Mouse (Mus musculus) neural tube, embryonic 15.5 days (tissue): ENCODE measurements around the gene Kif16b. TPM values are rescaled to one million over a fixed set of nuclear protein-coding genes. Genes with fewer than 3 reads are reported as not detected.

Experiments used
- ATAC-seq: fragments of 200-750 bp; cut with Nextera tagmentation; 2 replicates; pipeline ENCODE4 v1.8.0; 2017; ENCODE audit warnings: mild to moderate bottlenecking, moderate TSS enrichment, moderate library complexity; ENCODE audit not compliant: low FRiP score
- H3K27ac ChIP-seq: fragments of 300-500 bp; sonication (generic); replicated peaks from 2 replicates; pipeline ENCODE4 v1.5.1; 2015; ENCODE audit warnings: mild to moderate bottlenecking, inconsistent platforms
- H3K27me3 ChIP-seq: fragments of 300-500 bp; sonication (generic); replicated peaks from 2 replicates; pipeline ENCODE4 v1.6.1; 2015; ENCODE audit warnings: inconsistent platforms
- H3K36me3 ChIP-seq: fragments of 300-500 bp; sonication (generic); 2 replicates; pipeline ENCODE4 v1.6.1; 2015; ENCODE audit warnings: inconsistent platforms
- H3K4me1 ChIP-seq: fragments of 300-500 bp; sonication (generic); 2 replicates; pipeline ENCODE4 v1.6.1; 2015; ENCODE audit warnings: inconsistent platforms
- H3K4me2 ChIP-seq: fragments of 300-500 bp; sonication (generic); 2 replicates; pipeline ENCODE4 v1.6.1; 2015; ENCODE audit warnings: inconsistent platforms, mild to moderate bottlenecking, moderate library complexity
- H3K4me3 ChIP-seq: fragments of 300-500 bp; sonication (generic); replicated peaks from 2 replicates; pipeline ENCODE4 v1.5.1; 2015; ENCODE audit warnings: mild to moderate bottlenecking, inconsistent platforms
- H3K9ac ChIP-seq: fragments of 300-500 bp; sonication (generic); replicated peaks from 2 replicates; pipeline ENCODE4 v1.6.1; 2015; ENCODE audit warnings: mild to moderate bottlenecking, inconsistent platforms
- H3K9me3 ChIP-seq: fragments of 300-500 bp; sonication (generic); replicated peaks from 2 replicates; pipeline ENCODE4 v1.6.1; 2016; ENCODE audit warnings: inconsistent platforms
- WGBS: fragments of 180-500 bp; shearing (Covaris S2); methylation state at CpG from one replicate; pipeline ENCODE4 v1.1.7; 2015; ENCODE audit warnings: mixed read lengths; 5-methylcytosine and 5-hydroxymethylcytosine counted together
- polyA plus RNA-seq: library from polyadenylated mRNA; unstranded; fragments of >200 nt; fragmentation: Nextera tagmentation; extraction: Ambion mirVana; gene quantifications from 2 replicates; pipeline ENCODE4 v1.2.1, GENCODE M21; 2015

Kif16b gene
- polyA plus RNA-seq, 1 experiment from 2014 or later = 3.1 TPM

DNA sequence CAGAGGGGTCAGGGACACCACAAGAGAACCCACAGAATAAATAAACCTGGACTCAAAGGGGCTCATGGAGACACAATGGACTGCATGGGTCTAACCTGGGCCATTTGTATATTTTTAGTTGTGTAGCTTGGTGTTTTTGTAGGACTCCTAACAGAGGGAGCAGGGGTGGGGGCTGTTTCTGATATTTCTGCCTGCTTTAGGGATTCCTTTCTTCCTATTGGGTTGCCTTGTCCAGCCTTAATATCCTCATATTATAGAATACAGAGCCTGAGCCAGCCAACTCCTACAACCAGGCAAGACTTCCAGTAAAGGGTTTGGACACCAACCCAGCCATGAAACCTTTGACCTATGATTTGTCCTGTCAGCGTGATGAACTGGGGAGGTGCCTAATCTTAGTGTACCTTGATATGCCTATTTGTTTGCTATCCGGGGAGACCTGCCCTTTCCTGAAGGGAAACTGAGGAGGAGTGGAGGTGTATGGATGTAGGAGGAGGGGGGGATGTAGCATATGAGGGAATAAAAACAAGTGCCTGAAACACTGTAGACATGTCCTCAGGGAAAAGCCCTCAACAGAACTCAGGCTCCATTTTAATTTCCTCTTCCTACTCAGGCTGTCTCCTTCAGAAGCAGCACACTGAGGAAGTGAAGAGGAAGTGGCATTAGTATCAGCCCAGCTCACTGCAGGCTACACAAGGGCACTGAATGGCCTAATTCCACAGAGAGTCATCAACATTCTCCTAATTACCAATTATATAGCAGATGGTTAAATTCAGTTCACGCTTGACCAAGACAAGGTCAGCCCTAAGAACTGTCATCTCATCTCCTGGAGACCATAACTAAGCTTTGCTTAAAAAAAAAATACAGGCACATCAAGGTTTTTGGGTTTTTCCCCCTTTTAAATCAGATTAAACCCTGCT is 207.1 kb downstream of the Kif16b start:
- H3K9ac ChIP-seq = no peak overlapping the region
- no peak overlapping the region for H3K27ac ChIP-seq
- no peaks in the 10 kb centered on the region for H3K9me3 ChIP-seq
- H3K36me3 ChIP-seq = no peaks in the 10 kb centered on the region
- no peak overlapping the region for H3K4me2 ChIP-seq
- WGBS = 71% methylated on average over 3 of the region's 3 CpGs
- ATAC-seq = no peak
- H3K4me1 ChIP-seq = no peaks in the 10 kb centered on the region
- no peaks in the 10 kb centered on the region for H3K27me3 ChIP-seq
- H3K4me3 ChIP-seq = no peak overlapping the region

DNA sequence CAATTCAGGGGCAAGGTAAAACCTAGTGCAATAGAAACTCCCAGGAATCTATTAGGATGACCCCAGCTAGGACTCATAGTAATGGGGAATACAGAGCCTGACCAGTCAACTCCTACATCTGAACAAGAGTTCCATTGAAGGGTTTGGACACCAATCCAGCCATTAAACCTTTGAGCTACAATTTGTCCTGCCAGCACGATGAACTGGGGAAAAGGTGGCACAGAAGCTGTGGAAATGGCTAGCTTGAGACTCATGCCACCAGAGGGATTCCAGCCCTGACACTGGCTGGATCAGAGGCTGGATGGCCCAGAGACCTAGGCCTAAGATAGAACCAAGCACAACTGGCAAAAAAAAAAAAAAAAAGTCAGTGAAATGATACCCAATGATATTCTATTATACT is 207.9 kb downstream of the Kif16b start:
- 79% methylated on average over 1 of the region's 1 CpGs for WGBS
- H3K27ac ChIP-seq = no peak overlapping the region
- H3K4me2 ChIP-seq = no peak overlapping the region
- no peaks in the 10 kb centered on the region for H3K36me3 ChIP-seq
- H3K9ac ChIP-seq = no peak overlapping the region
- no peaks in the 10 kb centered on the region for H3K27me3 ChIP-seq
- ATAC-seq = no peak
- no peak overlapping the region for H3K4me3 ChIP-seq
- H3K4me1 ChIP-seq = no peaks in the 10 kb centered on the region
- no peaks in the 10 kb centered on the region for H3K9me3 ChIP-seq

DNA sequence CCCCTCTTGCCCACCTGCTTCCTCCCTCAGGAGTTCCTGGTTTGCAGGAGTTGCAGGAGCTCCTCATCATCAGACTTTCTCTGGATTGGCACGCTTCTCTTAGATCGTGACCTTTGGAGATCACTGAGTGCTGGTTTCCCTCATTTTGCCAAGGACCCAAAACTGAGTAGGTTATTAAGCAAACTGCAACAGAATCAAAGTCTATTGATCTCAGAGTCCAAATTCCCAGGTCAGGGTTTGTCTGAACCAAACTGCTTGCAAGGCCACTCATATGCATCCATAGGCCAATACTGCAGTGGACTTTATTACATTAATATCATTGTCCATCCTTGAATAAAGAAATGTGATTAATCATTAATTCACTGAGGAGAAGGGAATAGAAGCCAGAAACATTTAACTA is 211.8 kb downstream of the Kif16b start:
- no peak for ATAC-seq
- Histone ChIP-seq H3K27ac (no peak overlapping the region), H3K4me3 (no peak overlapping the region), H3K27me3 (no peaks in the 10 kb centered on the region), H3K36me3 (no peaks in the 10 kb centered on the region), H3K4me2 (no peak overlapping the region), H3K9ac (no peak overlapping the region), H3K4me1 (no peaks in the 10 kb centered on the region), H3K9me3 (no peaks in the 10 kb centered on the region)
- 100% methylated on average over 2 of the region's 2 CpGs for WGBS

DNA sequence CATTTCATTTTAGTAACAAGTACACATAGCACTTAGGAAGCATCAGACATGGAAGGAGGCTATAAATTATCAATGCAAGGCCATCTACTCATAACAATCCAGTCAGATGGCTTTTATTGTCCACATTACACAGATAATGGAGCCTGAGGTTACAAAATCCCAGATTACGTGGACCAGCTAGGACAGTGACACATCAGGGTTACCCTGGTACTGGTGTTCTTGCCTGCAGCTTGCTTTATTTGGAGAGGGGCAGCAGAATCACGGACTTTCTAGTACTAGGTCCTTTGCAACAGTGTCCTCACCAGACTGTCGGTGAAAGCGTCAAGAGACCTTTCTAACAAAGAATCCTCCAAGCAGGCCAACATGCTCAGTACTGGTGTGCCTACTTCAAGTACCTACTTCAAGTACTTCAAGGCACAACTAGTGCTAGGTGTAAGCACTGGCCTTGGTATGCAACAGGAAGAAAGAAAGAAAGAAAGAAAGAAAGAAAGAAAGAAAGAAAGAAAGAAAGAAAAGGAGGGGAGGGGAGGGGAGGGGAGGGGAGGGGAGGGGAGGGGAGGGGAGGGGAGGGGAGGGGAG is 213.3 kb downstream of the Kif16b start:
- WGBS = 89% methylated on average over 4 of the region's 4 CpGs
- no peak overlapping the region for H3K9ac ChIP-seq

DNA sequence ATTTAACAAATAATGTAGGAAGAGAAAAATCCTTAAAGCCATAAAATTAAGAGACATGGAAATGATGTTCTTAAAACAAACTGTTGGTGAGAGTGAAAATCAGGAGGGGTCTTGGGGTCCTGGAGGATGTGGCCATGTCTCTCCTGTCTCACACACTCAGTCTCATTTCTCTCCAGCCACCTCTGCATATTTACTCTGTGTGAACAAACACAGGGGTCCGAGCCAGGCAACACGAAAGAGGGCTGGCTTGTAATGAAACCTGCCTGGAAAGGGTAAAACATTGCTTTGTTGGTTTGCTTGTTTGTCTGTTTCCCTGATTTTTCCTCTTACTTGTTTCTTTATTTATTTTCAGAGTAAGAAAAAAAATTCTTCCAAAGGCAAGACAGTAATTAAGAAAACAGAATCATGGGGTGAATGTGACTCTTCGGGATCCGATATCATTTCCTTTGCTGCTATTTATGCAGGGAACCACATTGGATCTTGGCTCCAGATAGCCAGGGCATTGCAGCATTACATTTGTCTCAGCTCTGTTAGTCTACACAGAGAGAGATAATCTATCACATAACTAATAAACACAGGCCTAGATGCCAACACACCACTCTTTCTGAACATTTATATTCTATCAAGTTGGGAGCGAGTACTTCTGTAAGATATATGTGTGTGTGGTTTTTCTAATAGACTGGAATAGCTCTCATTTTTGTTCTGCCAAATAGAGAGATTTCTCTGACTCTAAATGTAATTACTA is 218.2 kb downstream of the Kif16b start:
- Histone ChIP-seq H3K4me2 (no peak overlapping the region), H3K27me3 (no peaks in the 10 kb centered on the region), H3K9me3 (no peaks in the 10 kb centered on the region), H3K4me3 (no peak overlapping the region), H3K4me1 (no peaks in the 10 kb centered on the region), H3K27ac (no peak overlapping the region), H3K36me3 (no peaks in the 10 kb centered on the region), H3K9ac (no peak overlapping the region)
- ATAC-seq = no peak
- WGBS = 86% methylated on average over 5 of the region's 5 CpGs

More for the DNA sequence above, 213.3 kb downstream of the Kif16b start:
- Histone ChIP-seq H3K4me2 (no peak overlapping the region), H3K36me3 (no peaks in the 10 kb centered on the region), H3K9me3 (no peaks in the 10 kb centered on the region), H3K4me1 (no peaks in the 10 kb centered on the region), H3K4me3 (no peak overlapping the region), H3K27me3 (no peaks in the 10 kb centered on the region), H3K27ac (no peak overlapping the region)
- no peak for ATAC-seq

DNA sequence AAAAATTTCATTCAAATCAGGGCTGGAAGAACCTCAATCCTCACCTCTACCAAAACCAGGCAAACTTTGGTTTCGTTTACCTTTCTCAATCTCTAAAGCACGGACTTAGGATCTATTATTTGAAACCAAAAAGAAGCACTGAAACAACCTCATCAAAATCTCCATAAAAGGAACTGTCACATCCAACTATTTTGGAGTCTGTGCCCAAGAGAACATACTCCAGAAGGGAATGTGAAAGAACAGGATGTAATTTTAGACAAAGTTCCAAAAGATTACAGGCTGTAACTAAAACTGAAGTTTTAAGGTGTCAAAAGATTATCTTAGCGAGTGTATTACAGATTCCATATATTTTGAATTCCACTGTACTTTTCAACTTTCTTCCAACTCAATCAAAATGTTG is 232.9 kb downstream of the Kif16b start:
- Histone ChIP-seq H3K36me3 (no peaks in the 10 kb centered on the region), H3K9ac (no peak overlapping the region), H3K27me3 (no peaks in the 10 kb centered on the region), H3K4me1 (no peaks in the 10 kb centered on the region), H3K4me3 (no peak overlapping the region), H3K4me2 (no peak overlapping the region), H3K27ac (no peak overlapping the region), H3K9me3 (no peaks in the 10 kb centered on the region)
- 90% methylated on average over 3 of the region's 3 CpGs for WGBS
- no peak for ATAC-seq

DNA sequence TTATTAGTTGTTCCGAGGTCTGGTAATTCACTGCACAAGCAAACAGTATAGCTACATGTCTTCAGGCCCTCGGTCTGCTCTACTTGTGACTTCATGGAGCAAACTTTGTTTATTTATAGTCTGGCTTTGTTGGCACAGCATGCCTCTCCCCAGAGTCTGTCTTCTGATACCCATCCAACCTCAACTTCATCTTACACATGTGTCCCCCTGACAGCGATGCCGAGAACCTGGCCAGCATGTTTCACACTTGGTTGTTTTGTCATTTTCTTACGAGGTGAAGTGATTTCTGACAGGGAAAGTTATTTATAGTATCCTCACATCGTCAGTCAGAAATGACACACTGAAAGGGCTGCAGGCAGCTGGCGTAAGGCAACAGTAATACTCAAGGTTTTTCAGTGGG is 249.7 kb downstream of the Kif16b start:
- H3K4me3 ChIP-seq = no peak overlapping the region
- H3K36me3 ChIP-seq = no peaks in the 10 kb centered on the region
- no peak for ATAC-seq
- no peaks in the 10 kb centered on the region for H3K4me1 ChIP-seq
- H3K9ac ChIP-seq = no peak overlapping the region
- H3K4me2 ChIP-seq = no peak overlapping the region
- no peaks in the 10 kb centered on the region for H3K9me3 ChIP-seq
- 71% methylated on average over 7 of the region's 7 CpGs for WGBS
- no peak overlapping the region for H3K27ac ChIP-seq
- no peaks in the 10 kb centered on the region for H3K27me3 ChIP-seq

DNA sequence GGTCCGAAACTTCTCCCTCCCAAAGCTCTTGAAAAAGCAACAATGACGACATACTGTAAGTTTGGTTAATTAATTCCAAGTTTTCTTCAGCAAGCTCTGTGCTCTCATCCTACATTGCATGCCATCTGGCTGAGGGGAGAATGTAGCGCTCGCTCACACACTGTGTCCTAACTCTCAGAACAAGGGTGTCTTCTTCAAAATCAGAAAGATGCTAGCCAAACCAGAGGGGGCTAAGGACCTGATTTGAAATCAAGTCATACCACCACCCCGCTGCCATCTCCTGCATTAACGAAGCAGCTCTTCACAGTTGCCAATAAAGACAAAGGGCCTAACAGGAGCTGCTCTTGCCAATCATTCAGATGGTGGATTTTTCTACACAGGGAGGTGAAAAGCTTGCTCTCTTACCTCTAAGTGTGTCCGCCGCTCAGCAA is 253.3 kb downstream of the Kif16b start:
- Histone ChIP-seq H3K36me3 (no peaks in the 10 kb centered on the region), H3K9ac (no peak overlapping the region), H3K9me3 (no peaks in the 10 kb centered on the region), H3K4me2 (no peak overlapping the region), H3K4me3 (no peak overlapping the region), H3K4me1 (no peaks in the 10 kb centered on the region), H3K27ac (no peak overlapping the region), H3K27me3 (no peaks in the 10 kb centered on the region)
- 76% methylated on average over 8 of the region's 8 CpGs for WGBS
- no peak for ATAC-seq

DNA sequence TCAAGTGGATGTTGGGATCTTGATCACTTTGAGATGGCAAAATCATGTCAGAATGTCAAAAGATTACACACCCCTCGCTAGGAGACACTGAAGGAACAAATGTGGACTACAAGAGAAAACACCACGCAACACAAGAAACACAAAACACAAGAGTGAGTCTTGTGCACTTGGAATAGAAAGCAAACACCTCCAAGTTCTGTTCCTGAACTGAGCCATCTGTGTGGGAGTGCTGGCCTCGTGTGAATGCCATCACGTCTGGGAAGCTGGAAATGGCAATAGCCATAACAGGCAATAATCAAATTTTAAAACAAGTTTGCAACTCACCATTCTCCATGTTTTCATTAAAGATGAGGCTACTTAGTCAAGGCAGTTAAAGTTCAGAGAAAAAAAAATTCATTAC is 254.5 kb downstream of the Kif16b start:
- Histone ChIP-seq H3K4me1 (no peaks in the 10 kb centered on the region), H3K27ac (no peak overlapping the region), H3K27me3 (no peaks in the 10 kb centered on the region), H3K9ac (no peak overlapping the region), H3K4me3 (no peak overlapping the region), H3K36me3 (no peaks in the 10 kb centered on the region), H3K4me2 (no peak overlapping the region), H3K9me3 (no peaks in the 10 kb centered on the region)
- 94% methylated on average over 4 of the region's 4 CpGs for WGBS
- no peak for ATAC-seq

DNA sequence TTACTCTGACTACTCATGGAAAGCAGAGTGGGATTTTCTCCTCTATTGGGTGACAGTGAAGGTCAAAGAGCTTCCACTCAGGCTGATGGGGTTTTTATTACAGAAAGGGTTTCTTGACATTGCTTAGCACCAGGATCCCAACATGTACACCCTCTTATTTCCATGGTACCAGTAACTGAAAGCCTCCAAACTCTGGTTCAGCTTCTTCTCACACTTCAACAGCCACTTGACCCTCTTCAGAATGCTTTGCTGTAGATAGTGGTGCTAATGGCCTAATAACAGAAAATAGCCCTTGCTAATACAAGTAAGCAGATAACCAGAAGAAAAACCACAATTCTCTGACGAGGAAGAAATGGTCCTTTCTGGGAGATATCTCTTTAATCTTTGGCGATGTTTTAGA is 259.6 kb downstream of the Kif16b start:
- H3K27me3 ChIP-seq = no peaks in the 10 kb centered on the region
- H3K4me2 ChIP-seq = no peak overlapping the region
- ATAC-seq = no peak
- 93% methylated on average over 2 of the region's 2 CpGs for WGBS
- H3K4me1 ChIP-seq = no peaks in the 10 kb centered on the region
- H3K27ac ChIP-seq = no peak overlapping the region
- no peak overlapping the region for H3K4me3 ChIP-seq
- H3K36me3 ChIP-seq = no peaks in the 10 kb centered on the region
- H3K9me3 ChIP-seq = no peaks in the 10 kb centered on the region
- H3K9ac ChIP-seq = no peak overlapping the region

DNA sequence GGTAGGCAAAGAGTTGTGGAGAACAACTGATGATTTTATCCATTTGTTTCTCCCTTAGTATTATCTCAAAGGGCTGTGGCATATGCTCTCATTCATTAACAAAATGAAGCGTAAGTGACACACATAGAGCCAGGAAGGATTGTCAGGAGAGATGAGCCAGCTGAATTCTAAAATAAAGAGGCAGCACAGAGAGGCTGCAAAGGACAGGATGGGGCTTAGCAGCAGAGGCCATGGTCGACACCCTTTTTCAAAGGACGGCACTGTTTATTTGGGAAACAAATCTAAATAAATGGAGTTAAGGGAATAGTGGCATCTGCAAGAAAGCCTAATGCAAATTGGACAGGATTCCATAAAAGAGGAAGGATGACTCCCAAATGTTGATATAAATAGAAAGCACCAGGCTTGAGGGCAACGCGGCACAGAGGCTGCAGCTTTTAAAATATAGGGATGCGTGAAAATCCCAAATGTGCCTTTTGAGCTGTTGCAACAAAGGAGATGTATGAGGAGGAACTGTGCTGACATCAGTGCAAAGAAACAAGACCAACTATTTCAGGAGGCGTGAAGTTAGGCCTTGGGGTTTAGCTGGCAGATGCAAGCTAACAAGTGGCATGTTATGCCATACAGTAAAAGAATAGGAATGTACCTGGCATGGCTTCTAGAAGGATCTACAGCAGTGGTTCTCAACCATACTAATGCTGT is 265.6 kb downstream of the Kif16b start:
- H3K4me1 ChIP-seq = peaks cover 7% of the 10 kb centered on the region
- H3K4me3 ChIP-seq = no peak overlapping the region
- ATAC-seq = no peak; the same call in 1 of the 2 replicates
- H3K27me3 ChIP-seq = no peaks in the 10 kb centered on the region
- no peaks in the 10 kb centered on the region for H3K36me3 ChIP-seq
- 41% methylated on average over 7 of the region's 7 CpGs for WGBS
- no peak overlapping the region for H3K4me2 ChIP-seq
- no peak overlapping the region for H3K9ac ChIP-seq
- H3K27ac ChIP-seq = no peak overlapping the region
- no peaks in the 10 kb centered on the region for H3K9me3 ChIP-seq
